Mouse (Mus musculus): ENCODE measurements at regions not wholly inside any gene's neighbourhood (a gene's known extent, or its start where the extent isn't known, plus 50 kb on each side); places are given as distances from the start of the nearest gene placed in this dataset.

GRCm38 (mm10) chr12:54487689-54488088 lies 168.7 kb downstream of the Sptssa start:
- TF ChIP-seq GATA4 (IDR thresholded peaks at IDR 0.05; ENCODE audit: insufficient replicate concordance, low read length), result no peak

GRCm38 (mm10) chr12:54482020-54482419 lies 174.4 kb downstream of the Sptssa start:
- TF ChIP-seq GATA4 (IDR thresholded peaks at IDR 0.05; ENCODE audit: insufficient replicate concordance, low read length), result no peak

GRCm38 (mm10) chr12:54479841-54480240 lies 176.5 kb downstream of the Sptssa start:
- no peak for TF ChIP-seq GATA4 (IDR thresholded peaks at IDR 0.05; ENCODE audit: insufficient replicate concordance, low read length)

- TF ChIP-seq GATA4 (IDR thresholded peaks at IDR 0.05; ENCODE audit: insufficient replicate concordance, low read length), result no peak
Measured at GRCm38 (mm10) chr12:54472881-54473280, 183.5 kb downstream of the Sptssa start.

GRCm38 (mm10) chr12:54472407-54472806 lies 184.0 kb downstream of the Sptssa start:
- TF ChIP-seq GATA4 (IDR thresholded peaks at IDR 0.05; ENCODE audit: insufficient replicate concordance, low read length), result no peak

- TF ChIP-seq GATA4 (IDR thresholded peaks at IDR 0.05; ENCODE audit: insufficient replicate concordance, low read length), result no peak
Measured at GRCm38 (mm10) chr12:54467635-54468034, 188.7 kb downstream of the Sptssa start.

GRCm38 (mm10) chr12:54463806-54464205 lies 192.6 kb downstream of the Sptssa start:
- TF ChIP-seq GATA4 (IDR thresholded peaks at IDR 0.05; ENCODE audit: insufficient replicate concordance, low read length), result no peak

GRCm38 (mm10) chr12:54461411-54461810 lies 195.0 kb downstream of the Sptssa start:
- no peak for TF ChIP-seq GATA4 (IDR thresholded peaks at IDR 0.05; ENCODE audit: insufficient replicate concordance, low read length)

GRCm38 (mm10) chr12:54460135-54460523 lies 196.2 kb downstream of the Sptssa start:
- TF ChIP-seq GATA4 (IDR thresholded peaks at IDR 0.05; ENCODE audit: insufficient replicate concordance, low read length), result peak; percentile 100

- peak; percentile 73; the same call in 1 of the 2 replicates for TF ChIP-seq GATA4 (IDR thresholded peaks at IDR 0.05; ENCODE audit: insufficient replicate concordance, low read length)
Measured at GRCm38 (mm10) chr12:54459462-54460134, 196.8 kb downstream of the Sptssa start.

- TF ChIP-seq GATA4 (IDR thresholded peaks at IDR 0.05; ENCODE audit: insufficient replicate concordance, low read length), result no peak
Measured at GRCm38 (mm10) chr12:54456731-54457130, 199.6 kb downstream of the Sptssa start.

- TF ChIP-seq GATA4 (IDR thresholded peaks at IDR 0.05; ENCODE audit: insufficient replicate concordance, low read length), result no peak
Measured at GRCm38 (mm10) chr12:54454606-54455005, 201.8 kb downstream of the Sptssa start.

GRCm38 (mm10) chr12:54453343-54453742 lies 203.0 kb downstream of the Sptssa start:
- TF ChIP-seq GATA4 (IDR thresholded peaks at IDR 0.05; ENCODE audit: insufficient replicate concordance, low read length), result peak; percentile 55; the same call in 1 of the 2 replicates

GRCm38 (mm10) chr12:54450369-54450768 lies 206.0 kb downstream of the Sptssa start:
- TF ChIP-seq GATA4 (IDR thresholded peaks at IDR 0.05; ENCODE audit: insufficient replicate concordance, low read length), result no peak

GRCm38 (mm10) chr12:54448221-54448620 lies 208.2 kb downstream of the Sptssa start:
- no peak for TF ChIP-seq GATA4 (IDR thresholded peaks at IDR 0.05; ENCODE audit: insufficient replicate concordance, low read length)

GRCm38 (mm10) chr12:54447354-54447753 lies 209.0 kb downstream of the Sptssa start:
- no peak for TF ChIP-seq GATA4 (IDR thresholded peaks at IDR 0.05; ENCODE audit: insufficient replicate concordance, low read length)

GRCm38 (mm10) chr12:54446356-54446755 lies 210.0 kb downstream of the Sptssa start:
- TF ChIP-seq GATA4 (IDR thresholded peaks at IDR 0.05; ENCODE audit: insufficient replicate concordance, low read length), result no peak

All from liver, adult (tissue).